Mouse (Mus musculus) bone marrow, adult 2 months (tissue): Measurements from ENCODE around the gene Pcdh11x. TPM values are rescaled to one million over a fixed set of nuclear protein-coding genes. Genes with fewer than 3 reads are reported as not detected.

Experiments used
- H3K27ac ChIP-seq: fragments of 200-500 bp; 2 replicates; pipeline ENCODE4 v1.5.1; 2012; ENCODE audit warnings: low read depth, mild to moderate bottlenecking, control low read depth, inconsistent platforms, low read length; ENCODE audit not compliant: control insufficient read depth, poor library complexity, insufficient read depth
- H3K4me1 ChIP-seq: fragments of 200-500 bp; 2 replicates; pipeline ENCODE4 v1.6.1; 2011; ENCODE audit warnings: low read length; ENCODE audit not compliant: control insufficient read depth, insufficient read depth
- H3K4me3 ChIP-seq: fragments of 200-500 bp; replicated peaks from 2 replicates; pipeline ENCODE3; 2011; ENCODE audit warnings: mild to moderate bottlenecking, low read depth, low read length, control low read depth; ENCODE audit not compliant: control insufficient read depth
- CTCF ChIP-seq: fragments of 200-500 bp; IDR thresholded peaks from 2 replicates; pipeline ENCODE4 v1.5.1; 2011; ENCODE audit warnings: low read length, control low read depth; ENCODE audit not compliant: control insufficient read depth, insufficient read depth
- POLR2A ChIP-seq: fragments of 200-500 bp; IDR thresholded peaks from 2 replicates; pipeline ENCODE4 v1.6.1; 2011; ENCODE audit warnings: low read depth, mild to moderate bottlenecking, control low read depth, low read length, borderline replicate concordance; ENCODE audit not compliant: control insufficient read depth
- WGBS: fragments of 180-500 bp; shearing (Covaris S2); methylation state at CpG from one replicate; pipeline ENCODE4 v1.1.7; 2018; 5-methylcytosine and 5-hydroxymethylcytosine counted together
- polyA plus RNA-seq: library from polyadenylated mRNA; stranded (reverse); fragments of >200 nt; gene quantifications from 2 replicates; pipeline ENCODE4 v1.2.4, GENCODE M21; 2011; ENCODE audit warnings: low replicate concordance; ENCODE audit not compliant: missing spikeins, insufficient read depth, insufficient read length

Gene Pcdh11x
- polyA plus RNA-seq = not detected in 2 replicates

DNA sequence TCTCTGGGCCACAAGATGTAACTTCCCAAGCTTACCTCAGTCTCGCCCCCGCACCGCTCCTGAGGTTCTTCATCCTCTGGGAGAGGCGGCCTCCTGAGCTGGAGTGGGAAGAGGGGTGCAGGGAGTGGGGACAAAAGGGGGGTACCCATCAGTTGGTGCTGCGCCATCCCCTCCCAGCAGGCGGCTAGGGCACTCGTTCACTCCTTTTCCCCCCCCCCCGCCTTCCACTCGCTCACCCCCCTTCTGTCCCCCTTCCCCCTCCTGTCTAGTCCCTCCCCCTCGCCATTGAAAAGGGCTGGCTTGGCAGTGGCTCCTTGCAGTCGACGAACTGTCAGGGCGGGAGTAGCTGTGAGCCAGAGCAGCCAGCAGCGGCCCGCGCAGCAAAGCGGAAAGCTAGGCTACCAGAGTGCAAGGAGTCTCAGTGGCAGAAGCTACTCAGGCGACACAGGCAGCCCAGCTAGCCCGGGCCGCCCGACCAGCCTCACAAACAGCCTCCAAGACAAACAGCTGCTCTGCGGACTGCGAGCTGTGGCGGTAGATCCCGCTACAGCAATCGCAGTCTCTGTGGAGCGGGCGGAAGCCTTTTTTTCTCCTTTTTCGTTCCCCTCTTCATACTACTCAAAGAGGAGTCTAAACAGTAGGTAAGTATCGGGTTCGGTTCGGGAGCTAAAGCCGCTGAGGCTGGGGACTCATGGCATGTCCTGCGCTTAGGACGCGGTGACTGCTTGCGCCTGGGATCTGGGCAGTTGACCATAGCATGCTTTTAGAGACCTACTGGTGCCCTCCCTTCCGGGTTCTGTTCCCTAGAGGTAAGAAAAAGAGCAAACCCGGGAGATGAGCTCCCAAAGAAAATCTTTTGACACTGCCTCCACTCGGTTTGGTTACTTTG is at the start of gene Pcdh11x:
Gene Pcdh11x, plus strand, starts transcription at position 249 of the 889 bp plus-strand sequence.
- Histone ChIP-seq H3K4me3 (no peak within 1 kb of the TSS), H3K27ac (no peak within 1 kb of the TSS), H3K4me1 (no peaks in the 10 kb centered on the region)
- 8% methylated on average over 39 of the region's 40 CpGs for WGBS
- TF ChIP-seq CTCF (no peak), POLR2A (no peak)

DNA sequence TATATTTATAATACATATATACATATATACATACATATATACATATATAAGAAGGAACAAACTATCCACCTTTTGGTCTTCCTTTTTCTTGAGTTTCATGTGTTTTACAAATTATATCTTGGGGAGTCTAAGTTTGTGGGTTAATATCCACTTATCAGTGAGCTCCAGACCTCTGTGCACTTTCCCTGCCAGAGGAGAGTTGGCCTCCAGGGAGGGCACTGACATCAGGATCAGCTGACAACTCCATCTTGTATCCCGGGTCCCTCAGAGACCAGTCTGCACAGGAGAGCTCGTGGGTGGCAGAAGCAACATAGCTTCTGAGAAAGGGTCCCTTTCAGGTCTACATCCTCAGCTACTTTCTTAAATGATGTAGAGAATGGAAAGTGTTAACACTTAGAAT is 30.0 kb upstream of the Pcdh11x start:
- Histone ChIP-seq H3K4me1 (no peaks in the 10 kb centered on the region), H3K4me3 (no peak overlapping the region), H3K27ac (no peak overlapping the region)
- 59% methylated on average over 2 of the region's 2 CpGs for WGBS
- TF ChIP-seq CTCF (no peak), POLR2A (no peak)

DNA sequence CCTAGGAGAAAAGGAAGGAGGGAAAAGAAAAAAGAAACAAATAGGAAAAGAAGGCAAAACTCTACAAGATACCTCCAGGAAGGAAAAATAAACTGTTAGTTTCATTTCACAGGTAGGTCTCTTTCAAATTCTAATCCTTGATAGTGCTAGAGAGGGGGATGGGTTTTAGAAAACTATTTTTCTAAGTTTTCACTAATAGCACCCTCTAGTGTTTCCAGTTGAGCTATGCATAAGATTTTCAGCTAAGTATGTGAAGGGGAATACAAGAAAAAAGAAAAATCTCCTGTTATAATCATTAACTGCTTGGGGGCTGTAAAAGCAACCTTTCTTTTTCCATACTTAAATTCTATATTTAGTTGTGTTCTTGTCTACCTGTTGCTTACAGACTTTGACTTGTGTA is 4.5 kb upstream of the Pcdh11x start:
- no peak overlapping the region for H3K27ac ChIP-seq
- TF ChIP-seq POLR2A = no peak
- TF ChIP-seq CTCF = no peak
- H3K4me3 ChIP-seq = no peak overlapping the region
- H3K4me1 ChIP-seq = no peaks in the 10 kb centered on the region

DNA sequence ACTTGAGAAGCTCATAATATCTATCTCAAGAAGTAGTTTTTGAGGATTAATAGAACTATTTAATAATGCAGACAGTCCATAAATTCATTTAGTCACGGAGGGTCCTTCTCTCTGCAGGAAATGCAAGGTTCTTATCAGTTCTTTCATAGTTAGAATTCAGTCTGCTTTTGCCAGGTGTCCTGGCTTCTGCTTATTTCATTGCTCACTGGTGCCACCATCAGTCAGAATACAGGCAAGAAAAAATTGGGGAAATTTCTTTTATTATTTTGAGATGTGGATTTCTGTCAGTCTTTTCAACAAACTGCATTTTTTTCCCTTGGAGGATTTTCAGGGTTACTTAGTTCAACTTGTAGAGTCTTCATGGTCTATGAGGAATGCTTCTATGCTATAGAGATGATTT is 2.6 kb upstream of the Pcdh11x start:
- WGBS = 17% methylated on average over 1 of the region's 1 CpGs
- Histone ChIP-seq H3K4me1 (no peaks in the 10 kb centered on the region), H3K4me3 (no peak overlapping the region), H3K27ac (no peak overlapping the region)
- TF ChIP-seq CTCF (no peak), POLR2A (no peak)

DNA sequence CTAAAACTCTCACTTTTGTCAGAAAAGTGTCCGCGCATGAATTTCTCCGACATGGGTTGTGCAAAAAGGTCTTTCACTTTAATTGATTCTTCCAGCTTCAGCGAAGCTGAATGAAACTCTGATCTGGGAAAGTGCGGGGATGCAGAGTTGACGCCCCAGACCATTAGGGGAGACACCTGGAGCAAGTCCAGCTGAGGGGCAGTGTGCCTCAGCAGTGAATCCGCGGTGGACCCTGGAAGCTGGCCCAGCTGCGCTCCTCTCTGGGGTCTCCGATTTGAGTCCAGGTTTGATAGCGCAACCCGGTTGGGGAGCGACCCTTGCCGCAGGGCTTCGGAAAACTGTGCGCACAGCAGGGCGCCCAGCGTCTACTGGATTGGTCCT is 831 bp downstream of the Pcdh11x start:
- Histone ChIP-seq H3K4me1 (no peaks in the 10 kb centered on the region), H3K4me3 (no peak overlapping the region), H3K27ac (no peak overlapping the region)
- WGBS = 15% methylated on average over 18 of the region's 18 CpGs
- TF ChIP-seq POLR2A (no peak), CTCF (no peak)

DNA sequence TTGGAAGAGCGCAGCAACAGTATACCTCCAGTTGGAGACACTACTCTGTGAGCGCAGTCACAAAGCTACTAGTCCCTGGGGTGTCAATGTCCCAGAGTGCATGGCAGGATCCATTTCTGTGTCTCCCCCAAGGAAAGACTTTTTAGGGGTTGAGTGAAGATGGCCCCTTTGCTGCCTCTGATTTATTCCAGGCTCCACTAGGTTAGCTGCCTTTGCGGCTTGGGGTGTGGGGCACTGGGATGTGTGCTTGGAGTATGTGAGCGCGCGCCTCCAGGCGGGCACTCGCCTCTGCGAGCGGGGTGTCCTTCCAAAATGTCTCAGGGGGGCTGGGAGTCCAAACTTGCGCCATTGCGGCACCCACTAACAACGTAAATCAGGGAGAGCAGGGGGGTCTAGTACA is 1.6 kb downstream of the Pcdh11x start:
- H3K27ac ChIP-seq = no peak overlapping the region
- TF ChIP-seq POLR2A (no peak), CTCF (no peak)
- H3K4me3 ChIP-seq = no peak overlapping the region
- no peaks in the 10 kb centered on the region for H3K4me1 ChIP-seq
- WGBS = 6% methylated on average over 13 of the region's 13 CpGs

DNA sequence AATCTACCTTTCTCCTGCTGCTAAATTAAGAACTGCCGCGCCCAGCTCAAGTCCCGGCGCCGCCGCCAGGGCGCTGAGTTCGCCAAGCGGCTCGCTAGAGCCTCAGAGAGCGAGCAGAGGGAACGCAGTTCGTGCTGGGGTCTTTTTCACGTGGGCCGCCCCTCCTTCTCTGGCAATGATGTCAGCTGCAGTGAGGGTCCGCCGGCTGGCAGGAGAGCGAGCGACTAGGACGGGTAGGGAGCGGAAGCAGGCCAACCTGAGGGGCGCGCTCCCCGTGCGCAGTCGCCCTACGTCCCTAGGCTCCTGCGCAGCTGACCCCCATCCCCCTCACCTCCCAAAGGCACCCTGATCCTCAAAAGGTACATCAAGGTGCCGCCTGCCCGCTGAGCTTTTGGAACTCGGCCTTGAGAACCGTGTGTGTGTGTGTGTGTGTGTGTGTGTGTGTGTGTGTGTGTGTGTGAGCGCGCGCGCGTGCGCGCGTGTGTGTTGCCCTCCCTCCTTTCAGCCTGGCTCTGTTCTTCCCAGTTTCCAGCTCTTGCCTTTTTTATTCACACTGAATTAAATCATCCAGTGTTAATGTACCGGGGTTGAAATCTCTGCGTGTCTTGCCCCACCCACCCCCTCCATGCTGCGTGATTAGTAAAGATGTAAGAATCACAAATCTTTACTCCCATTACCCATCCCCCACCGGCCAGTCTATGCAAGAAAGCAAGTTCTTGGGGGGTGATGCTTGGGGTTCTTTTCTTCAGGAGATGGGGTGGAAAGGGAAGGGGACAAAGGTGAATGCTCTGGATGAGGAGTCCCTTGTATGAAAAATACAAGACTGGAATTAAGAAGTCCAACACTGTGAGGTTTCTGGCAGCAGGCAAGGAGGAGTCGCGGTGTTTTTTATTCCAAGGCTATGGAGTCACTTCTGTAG is 3.0 kb downstream of the Pcdh11x start:
- Histone ChIP-seq H3K27ac (no peak overlapping the region), H3K4me1 (no peaks in the 10 kb centered on the region), H3K4me3 (no peak overlapping the region)
- 4% methylated on average over 38 of the region's 46 CpGs for WGBS
- TF ChIP-seq POLR2A (no peak), CTCF (no peak)
